Mouse (Mus musculus): ENCODE results near the gene A230072I06Rik. TPM values are rescaled to one million over a fixed set of nuclear protein-coding genes. Genes with fewer than 3 reads are reported as not detected.

Gene A230072I06Rik
- 0.10 and 0.14 TPM in 2 replicates for polyA plus RNA-seq (2012; rRNA removed)

DNA sequence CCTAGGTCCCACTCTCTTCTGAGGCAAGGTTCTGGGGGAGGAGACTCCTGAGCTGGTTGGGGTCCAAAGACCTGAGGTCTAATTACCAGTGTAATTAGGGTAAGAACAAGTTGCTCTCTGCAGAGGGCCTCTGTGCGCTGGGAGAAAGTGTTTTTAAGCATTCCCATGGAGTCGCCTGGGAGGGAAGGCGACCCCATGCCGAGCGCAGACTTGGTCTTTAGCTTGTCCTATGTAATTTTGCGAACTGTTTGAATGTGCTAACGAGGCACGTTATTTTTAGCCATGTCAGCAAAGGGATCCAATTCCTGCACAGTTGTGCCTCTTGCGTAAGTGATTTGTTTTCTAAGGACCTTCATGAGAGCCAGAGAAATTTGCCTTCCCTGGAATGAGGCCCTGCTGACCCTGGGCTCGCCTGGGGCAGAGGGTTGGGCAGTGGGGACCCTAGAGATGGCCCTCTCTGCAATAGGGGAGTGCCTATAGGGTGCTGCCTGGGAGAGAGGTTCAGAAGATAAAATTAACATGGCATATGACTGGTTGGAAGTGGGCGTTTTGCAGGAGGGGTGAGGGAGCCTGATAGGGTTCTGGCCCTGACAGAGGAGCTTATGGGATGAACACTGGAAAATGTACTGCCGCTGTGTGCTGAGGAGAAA is at the start of gene A230072I06Rik:
A230072I06Rik (plus strand) TSS at position 157 of the 650 bp plus-strand sequence.

Other genes with a start within 250 kb of the A230072I06Rik start
- gene Sox1, start 116.5 kb downstream of the A230072I06Rik start, polyA plus RNA-seq (2012; rRNA removed): 17.0 and 26.5 TPM in 2 replicates

Data from central nervous system, embryonic 14 days (tissue).